ENCODE assay signal across 21 mouse cellular contexts in genomic region chr19:37821243-37821642, GRCm38 (mm10).
DNase-seq lines count a peak whose midpoint lies in the region; ATAC-seq and TF ChIP-seq lines count a peak whose summit lies in the region.
"Had no signal": no experiment of that assay in that cellular context is flagged by ENCODE, and none has a peak within 500 bp of the region (broad histone marks: within the 10 kb centered on the region; RNA-seq: fewer than 3 reads in every experiment).

No protein-coding gene starts in this region.

- no peak for TF ChIP-seq CTCF in CH12.LX (conservative IDR thresholded peaks at IDR 0.05 in 1 of 2, IDR thresholded peaks at IDR 0.05 in 1 of 2; ENCODE audit: low read depth in 2 of 2, low read length in 2 of 2)
- no peak for TF ChIP-seq CTCF in left cerebral cortex, adult 2 months (IDR thresholded peaks at IDR 0.05)

- peak overlapping the region; percentile 36 for H3K27ac ChIP-seq in heart, embryonic 12.5 days (ENCODE audit: poor library complexity, severe bottlenecking)
- no peak overlapping the region for H3K27ac ChIP-seq in heart, embryonic 11.5 days (ENCODE audit: low read depth, low read length)
- no peak overlapping the region for H3K27ac ChIP-seq in CH12.LX (ENCODE audit: insufficient read depth, low read depth)
- 0 out of 2 replicates have a peak overlapping the region, but pooled peaks have one; percentile 30 for H3K27ac ChIP-seq in embryonic facial prominence, embryonic 12.5 days
- peak overlapping the region; percentile 67 for H3K27ac ChIP-seq in limb, embryonic 15.5 days
- H3K27ac ChIP-seq in left cerebral cortex, adult 2 months, result no peak overlapping the region
- no peak overlapping the region for H3K27ac ChIP-seq in hindbrain, embryonic 11.5 days (ENCODE audit: low read depth, low read length)
- H3K27ac ChIP-seq: heart, embryonic 15.5 days; liver, embryonic 15.5 days; midbrain, embryonic 15.5 days had no signal

- no peak for ATAC-seq in heart, embryonic 12.5 days (ENCODE audit: insufficient number of reproducible peaks, low FRiP score)
- ATAC-seq in heart, embryonic 11.5 days (replicated peaks; ENCODE audit: insufficient number of reproducible peaks, low FRiP score, low TSS enrichment), result no peak
- ATAC-seq in embryonic facial prominence, embryonic 12.5 days (ENCODE audit: insufficient number of reproducible peaks, insufficient read depth, low FRiP score, low TSS enrichment), result no peak
- ATAC-seq in limb, embryonic 15.5 days (ENCODE audit: insufficient number of reproducible peaks, low FRiP score, low TSS enrichment, low read depth), result no peak
- ATAC-seq in hindbrain, embryonic 11.5 days (ENCODE audit: low FRiP score), result no peak
- ATAC-seq: CD4-positive, CD25-positive, alpha-beta regulatory T cell, adult 4 months; forebrain, embryonic 16.5 days; hindbrain, embryonic 16.5 days; intestine, postnatal 0 days; lung, postnatal 0 days; midbrain, embryonic 15.5 days had no signal

- peaks cover 9% of the 10 kb centered on the region; the same call in 1 of the 2 replicates for H3K4me1 ChIP-seq in heart, embryonic 12.5 days (replicated peaks)
- H3K4me1 ChIP-seq in heart, embryonic 11.5 days (ENCODE audit: control insufficient read depth, insufficient read depth, low read length), result no peaks in the 10 kb centered on the region
- H3K4me1 ChIP-seq in CH12.LX (ENCODE audit: control insufficient read depth in 1 of 2, insufficient read depth in 2 of 2), result peaks cover 0 to 52% of the 10 kb centered on the region in 2 experiments; a peak in 2 of 4 replicates
- peaks cover 12% of the 10 kb centered on the region; the same call in 1 of the 2 replicates for H3K4me1 ChIP-seq in embryonic facial prominence, embryonic 12.5 days
- 0 out of 2 replicates have a peak, but pooled peaks cover 2% of the 10 kb centered on the region for H3K4me1 ChIP-seq in limb, embryonic 15.5 days
- no peaks in the 10 kb centered on the region for H3K4me1 ChIP-seq in hindbrain, embryonic 11.5 days (replicated peaks; ENCODE audit: control insufficient read depth, insufficient read depth, low read length)
- H3K4me1 ChIP-seq: liver, embryonic 15.5 days; midbrain, embryonic 15.5 days had no signal

- intact Hi-C loops in left cerebral cortex, adult 2 months (cut with DNase I), result no loop called here

- H3K4me2 ChIP-seq in heart, embryonic 12.5 days, result no peak overlapping the region
- H3K4me2 ChIP-seq in heart, embryonic 11.5 days, result no peak overlapping the region
- H3K4me2 ChIP-seq in CH12.LX (ENCODE audit: insufficient read depth, low read depth, poor library complexity, severe bottlenecking), result no peak overlapping the region
- H3K4me2 ChIP-seq in embryonic facial prominence, embryonic 12.5 days (replicated peaks), result no peak overlapping the region
- H3K4me2 ChIP-seq in limb, embryonic 15.5 days, result no peak overlapping the region
- H3K4me2 ChIP-seq in hindbrain, embryonic 11.5 days (replicated peaks; ENCODE audit: low read depth, low read length), result no peak overlapping the region
- H3K4me2 ChIP-seq: heart, embryonic 15.5 days; liver, embryonic 15.5 days; midbrain, embryonic 15.5 days had no signal

- peaks cover 4% of the 10 kb centered on the region; the same call in 1 of the 2 replicates for H3K9me3 ChIP-seq in heart, embryonic 12.5 days (replicated peaks)
- H3K9me3 ChIP-seq in heart, embryonic 11.5 days (replicated peaks; ENCODE audit: control insufficient read depth, low read length), result no peaks in the 10 kb centered on the region
- H3K9me3 ChIP-seq in CH12.LX (replicated peaks; ENCODE audit: low read length), result peaks cover 5% of the 10 kb centered on the region
- no peaks in the 10 kb centered on the region for H3K9me3 ChIP-seq in embryonic facial prominence, embryonic 12.5 days
- H3K9me3 ChIP-seq in limb, embryonic 15.5 days, result no peaks in the 10 kb centered on the region
- no peaks in the 10 kb centered on the region for H3K9me3 ChIP-seq in hindbrain, embryonic 11.5 days (ENCODE audit: control insufficient read depth, low read length)
- H3K9me3 ChIP-seq: heart, embryonic 15.5 days; liver, embryonic 15.5 days; midbrain, embryonic 15.5 days had no signal

- H3K9ac ChIP-seq in heart, embryonic 12.5 days, result no peak overlapping the region
- H3K9ac ChIP-seq in heart, embryonic 11.5 days (ENCODE audit: low read depth, low read length), result no peak overlapping the region
- no peak overlapping the region for H3K9ac ChIP-seq in CH12.LX (ENCODE audit: insufficient read depth, low read depth)
- H3K9ac ChIP-seq in embryonic facial prominence, embryonic 12.5 days, result no peak overlapping the region
- H3K9ac ChIP-seq in limb, embryonic 15.5 days, result no peak overlapping the region
- H3K9ac ChIP-seq in hindbrain, embryonic 11.5 days (ENCODE audit: low read depth, low read length), result no peak overlapping the region
- H3K9ac ChIP-seq: heart, embryonic 15.5 days; liver, embryonic 15.5 days; midbrain, embryonic 15.5 days had no signal

- TF ChIP-seq RAD21 in CH12.LX (IDR thresholded peaks at IDR 0.05; ENCODE audit: low read depth, low read length), result no peak

- DNase-seq in CH12.LX (ENCODE audit: extremely low read depth), result peak; percentile 24
- no peak for DNase-seq in left cerebral cortex, adult 2 months (ENCODE audit: extremely low spot score in 1 of 2, low spot score in 2 of 2)
- no peak for DNase-seq in hindbrain, embryonic 11.5 days (ENCODE audit: low spot score)
- no peak for DNase-seq in layer of hippocampus, postnatal 25 days (ENCODE audit: extremely low spot score in 1 of 2, low spot score in 1 of 2)
- DNase-seq: adrenal gland, postnatal 10 days; cerebellum, adult 11-12 months; cerebellum, postnatal 36 days; right cerebral cortex, adult 18-20 months had no signal

- no peaks in the 10 kb centered on the region for H3K79me2 ChIP-seq in CH12.LX (replicated peaks; ENCODE audit: control insufficient read depth, extremely low read depth, insufficient read depth, poor library complexity, severe bottlenecking)

- no peak for TF ChIP-seq POLR2A in CH12.LX (IDR thresholded peaks at IDR 0.05; ENCODE audit: low read depth, low read length)

- 21% methylated on average over 3 of the region's 3 CpGs for WGBS in heart, embryonic 12.5 days
- 43% methylated on average over 3 of the region's 3 CpGs for WGBS in heart, embryonic 11.5 days (ENCODE audit: insufficient replicate concordance)
- 55% methylated on average over 3 of the region's 3 CpGs for WGBS in embryonic facial prominence, embryonic 12.5 days
- 23% methylated on average over 3 of the region's 3 CpGs for WGBS in limb, embryonic 15.5 days
- WGBS in hindbrain, embryonic 11.5 days, result 74% methylated on average over 3 of the region's 3 CpGs

- no peak overlapping the region for H3K4me3 ChIP-seq in heart, embryonic 12.5 days
- H3K4me3 ChIP-seq in heart, embryonic 11.5 days (ENCODE audit: low read depth, low read length), result no peak overlapping the region
- H3K4me3 ChIP-seq in CH12.LX (replicated peaks in 1 of 3; ENCODE audit: low read depth in 2 of 3, low read length in 2 of 3, poor library complexity in 1 of 3), result peak overlapping the region in 1 of 3 experiments; percentile 50
- no peak overlapping the region for H3K4me3 ChIP-seq in embryonic facial prominence, embryonic 12.5 days
- H3K4me3 ChIP-seq in limb, embryonic 15.5 days, result no peak overlapping the region
- H3K4me3 ChIP-seq in left cerebral cortex, adult 2 months, result no peak overlapping the region
- H3K4me3 ChIP-seq in hindbrain, embryonic 11.5 days (ENCODE audit: low read depth, low read length), result no peak overlapping the region
- H3K4me3 ChIP-seq: heart, embryonic 15.5 days; liver, embryonic 15.5 days; megakaryocyte, embryonic 14.5 days; midbrain, embryonic 15.5 days had no signal

- in situ Hi-C loops in CH12.LX (cut with MboI; ENCODE audit: low pct_ligation_motif_present, low pct_unique_long_range_greater_than_20kb, low sequenced_read_pairs), result no loop called here

- dilution Hi-C loops in CH12.LX (cut with MboI; ENCODE audit: extremely low pct_ligation_motif_present, extremely low pct_unique_long_range_greater_than_20kb, low sequenced_read_pairs), result no loop called here

- H3K36me3 ChIP-seq in heart, embryonic 12.5 days, result no peaks in the 10 kb centered on the region
- no peaks in the 10 kb centered on the region for H3K36me3 ChIP-seq in heart, embryonic 11.5 days (ENCODE audit: control insufficient read depth, insufficient read depth, low read length)
- H3K36me3 ChIP-seq in CH12.LX (replicated peaks in 1 of 2; ENCODE audit: control insufficient read depth in 1 of 2, insufficient read depth in 1 of 2, low read length in 1 of 2), result no peaks in the 10 kb centered on the region
- no peaks in the 10 kb centered on the region for H3K36me3 ChIP-seq in embryonic facial prominence, embryonic 12.5 days
- H3K36me3 ChIP-seq in limb, embryonic 15.5 days, result no peaks in the 10 kb centered on the region
- no peaks in the 10 kb centered on the region for H3K36me3 ChIP-seq in hindbrain, embryonic 11.5 days (ENCODE audit: control insufficient read depth, insufficient read depth, low read length)
- H3K36me3 ChIP-seq: heart, embryonic 15.5 days; liver, embryonic 15.5 days; midbrain, embryonic 15.5 days had no signal

- no peaks in the 10 kb centered on the region for H3K27me3 ChIP-seq in heart, embryonic 12.5 days (replicated peaks)
- H3K27me3 ChIP-seq in heart, embryonic 11.5 days (ENCODE audit: control insufficient read depth, insufficient read depth, low read length), result no peaks in the 10 kb centered on the region
- no peaks in the 10 kb centered on the region for H3K27me3 ChIP-seq in CH12.LX (replicated peaks)
- H3K27me3 ChIP-seq in embryonic facial prominence, embryonic 12.5 days, result 0 out of 2 replicates have a peak, but pooled peaks cover 2% of the 10 kb centered on the region
- H3K27me3 ChIP-seq in limb, embryonic 15.5 days, result no peaks in the 10 kb centered on the region
- no peaks in the 10 kb centered on the region for H3K27me3 ChIP-seq in hindbrain, embryonic 11.5 days (ENCODE audit: control insufficient read depth, insufficient read depth, low read length)
- H3K27me3 ChIP-seq: heart, embryonic 15.5 days; liver, embryonic 15.5 days; midbrain, embryonic 15.5 days had no signal

- TF ChIP-seq EP300 in CH12.LX (IDR thresholded peaks at IDR 0.05; ENCODE audit: low read length), result no peak

TF ChIP-seq in CH12.LX, 34 proteins besides CTCF, POLR2A, EP300 and RAD21:
- TF ChIP-seq ELF1 (IDR thresholded peaks at IDR 0.05; ENCODE audit: low read depth, low read length), result no peak
- no peak for TF ChIP-seq ZNF384 (IDR thresholded peaks at IDR 0.05; ENCODE audit: low read depth, low read length)
- no peak for TF ChIP-seq TBP (conservative IDR thresholded peaks at IDR 0.05; ENCODE audit: low read depth, low read length)
- TF ChIP-seq USF2 (conservative IDR thresholded peaks at IDR 0.05; ENCODE audit: low read depth, low read length), result no peak
- no peak for TF ChIP-seq TCF12 (IDR thresholded peaks at IDR 0.05; ENCODE audit: low read depth, low read length)
- TF ChIP-seq ZC3H11A (IDR thresholded peaks at IDR 0.05; ENCODE audit: low read depth, low read length), result no peak
- TF ChIP-seq MEF2A (IDR thresholded peaks at IDR 0.05; ENCODE audit: borderline replicate concordance, low read depth, low read length), result no peak

Comparison
In these comparisons a context has a peak if more than half of its experiments do, and no peak if none do; other contexts are left out.
1. H3K27ac ChIP-seq: peak in heart, embryonic 12.5 days (single experiment), embryonic facial prominence, embryonic 12.5 days (single experiment) and limb, embryonic 15.5 days (single experiment); none in heart, embryonic 11.5 days (single experiment), CH12.LX (single experiment), left cerebral cortex, adult 2 months (single experiment) and hindbrain, embryonic 11.5 days (single experiment).